Comparison of ENCODE assay signal across 8 mouse cellular contexts in the genomic region with DNA sequence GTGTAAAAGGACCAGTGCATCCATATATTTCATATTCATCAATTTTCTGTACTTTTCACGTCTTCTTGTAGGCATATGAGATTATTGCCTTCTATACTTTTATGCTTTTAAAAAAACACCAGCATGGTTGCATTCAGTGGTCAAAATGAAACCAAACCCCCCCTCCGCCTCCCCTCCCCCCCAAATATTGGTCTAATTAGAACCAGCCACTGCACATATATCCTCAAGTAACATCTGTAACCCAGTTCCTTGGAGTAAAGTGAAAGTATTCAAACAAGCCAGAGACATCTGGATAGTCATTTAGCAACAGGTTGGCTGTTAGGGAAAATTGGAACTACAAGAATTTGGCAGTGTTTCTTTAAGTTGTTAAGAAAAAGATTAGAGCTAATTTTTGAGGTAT. TPM values are rescaled to one million over a fixed set of nuclear protein-coding genes. Genes with fewer than 3 reads are reported as not detected.
A peak's percentile ranks its signal among the peaks of the same experiment; 100 is the strongest.
DNase-seq lines count a peak whose midpoint lies in the region; ATAC-seq and TF ChIP-seq lines count a peak whose summit lies in the region.

No protein-coding gene starts in this region.

- peak overlapping the region; percentile 98 for H3K27ac ChIP-seq in heart, embryonic 13.5 days (replicated peaks)
- peak overlapping the region; percentile 84 for H3K27ac ChIP-seq in MEL (ENCODE audit: control insufficient read depth, low read depth, low read length)
- peak overlapping the region; percentile 100 for H3K27ac ChIP-seq in heart, postnatal 0 days (ENCODE audit: low read depth)
- peak overlapping the region; percentile 95 for H3K27ac ChIP-seq in liver, postnatal 0 days (ENCODE audit: low read depth)

- DNase-seq in heart, postnatal 25 days (ENCODE audit: low spot score), result no peak
- DNase-seq in MEL (ENCODE audit: low read depth, low spot score), result peak; percentile 50
- no peak for DNase-seq in heart, postnatal 0 days (ENCODE audit: low spot score)
- no peak for DNase-seq in liver, postnatal 0 days
- DNase-seq in spleen, adult 18-20 months, result no peak
- DNase-seq in urinary bladder, postnatal 36 days (ENCODE audit: low spot score in 2 of 2), result no peak
- DNase-seq in kidney, postnatal 10 days, result no peak

- H3K27me3 ChIP-seq in heart, embryonic 13.5 days (replicated peaks), result peaks cover 9% of the 10 kb centered on the region
- no peaks in the 10 kb centered on the region for H3K27me3 ChIP-seq in MEL (ENCODE audit: control insufficient read depth in 1 of 2, insufficient read depth in 2 of 2, low read length in 2 of 2)
- H3K27me3 ChIP-seq in heart, postnatal 0 days (ENCODE audit: control insufficient read depth, insufficient read depth, low read length), result no peaks in the 10 kb centered on the region
- H3K27me3 ChIP-seq in liver, postnatal 0 days (ENCODE audit: insufficient read depth, low read length), result no peaks in the 10 kb centered on the region; the same call in none of the 2 replicates

- peaks cover 21% of the 10 kb centered on the region for H3K4me1 ChIP-seq in heart, embryonic 13.5 days
- H3K4me1 ChIP-seq in MEL (ENCODE audit: control insufficient read depth in 1 of 2, insufficient read depth in 2 of 2, low read length in 2 of 2), result peaks cover 0 to 9% of the 10 kb centered on the region in 2 experiments; a peak in 2 of 4 replicates
- peaks cover 13% of the 10 kb centered on the region for H3K4me1 ChIP-seq in heart, postnatal 0 days (ENCODE audit: control insufficient read depth, insufficient read depth)
- peaks cover 3% of the 10 kb centered on the region; the same call in 1 of the 2 replicates for H3K4me1 ChIP-seq in liver, postnatal 0 days (ENCODE audit: insufficient read depth)

- no peak for TF ChIP-seq CTCF in MEL (IDR thresholded peaks at IDR 0.05 in 2 of 3, conservative IDR thresholded peaks at IDR 0.05 in 1 of 3; ENCODE audit: control insufficient read depth in 1 of 3, insufficient read depth in 1 of 3, low read depth in 2 of 3, low read length in 3 of 3, poor library complexity in 1 of 3, severe bottlenecking in 1 of 3)
- TF ChIP-seq CTCF in heart, postnatal 0 days (IDR thresholded peaks at IDR 0.05; ENCODE audit: low read depth), result no peak
- TF ChIP-seq CTCF in liver, postnatal 0 days (IDR thresholded peaks at IDR 0.05; ENCODE audit: low read depth), result no peak

- peaks cover 31% of the 10 kb centered on the region for H3K79me2 ChIP-seq in MEL (ENCODE audit: control insufficient read depth, insufficient read depth, low read length, poor library complexity)

- peak overlapping the region; percentile 89 for H3K4me3 ChIP-seq in heart, embryonic 13.5 days
- peak overlapping the region; percentile 86 to 98 for H3K4me3 ChIP-seq in MEL (ENCODE audit: control insufficient read depth in 1 of 2, insufficient read depth in 1 of 2, low read depth in 2 of 2, low read length in 2 of 2)
- H3K4me3 ChIP-seq in heart, postnatal 0 days (ENCODE audit: low read depth, low read length), result peak overlapping the region; percentile 98
- peak overlapping the region; percentile 95 for H3K4me3 ChIP-seq in liver, postnatal 0 days (ENCODE audit: low read depth, low read length)

- TF ChIP-seq POLR2A in MEL (IDR thresholded peaks at IDR 0.05; ENCODE audit: control insufficient read depth in 1 of 2, insufficient read depth in 1 of 2, low read depth in 1 of 2, low read length in 2 of 2, poor library complexity in 1 of 2), result no peak

- ATAC-seq in heart, embryonic 13.5 days (ENCODE audit: extremely low read depth, insufficient number of reproducible peaks, low FRiP score, low TSS enrichment), result no peak
- no peak for ATAC-seq in heart, postnatal 0 days (ENCODE audit: insufficient read depth, low read depth)
- ATAC-seq in liver, postnatal 0 days, result no peak

- H3K36me3 ChIP-seq in heart, embryonic 13.5 days, result no peaks in the 10 kb centered on the region
- H3K36me3 ChIP-seq in MEL (ENCODE audit: control insufficient read depth in 1 of 2, insufficient read depth in 2 of 2, low read length in 2 of 2), result peaks cover 0 to 3% of the 10 kb centered on the region in 2 experiments; a peak in 2 of 4 replicates
- H3K36me3 ChIP-seq in heart, postnatal 0 days (replicated peaks; ENCODE audit: control insufficient read depth, insufficient read depth, low read length), result no peaks in the 10 kb centered on the region
- H3K36me3 ChIP-seq in liver, postnatal 0 days (replicated peaks; ENCODE audit: insufficient read depth, low read length), result no peaks in the 10 kb centered on the region

- intact Hi-C loops in heart, postnatal 25 days (cut with DNase I), result no loop called here

- no peaks in the 10 kb centered on the region for H3K9me3 ChIP-seq in heart, embryonic 13.5 days
- no peaks in the 10 kb centered on the region for H3K9me3 ChIP-seq in MEL (replicated peaks; ENCODE audit: insufficient read depth, low read length)
- H3K9me3 ChIP-seq in heart, postnatal 0 days (replicated peaks; ENCODE audit: control insufficient read depth, low read length), result no peaks in the 10 kb centered on the region
- no peaks in the 10 kb centered on the region for H3K9me3 ChIP-seq in liver, postnatal 0 days (ENCODE audit: low read length)

- TF ChIP-seq RAD21 in MEL (IDR thresholded peaks at IDR 0.05; ENCODE audit: low read depth, low read length), result no peak

- H3K9ac ChIP-seq in heart, embryonic 13.5 days, result peak overlapping the region; percentile 97
- peak overlapping the region; percentile 95 for H3K9ac ChIP-seq in MEL (ENCODE audit: control insufficient read depth, low read depth, low read length, poor library complexity, severe bottlenecking)
- H3K9ac ChIP-seq in heart, postnatal 0 days (replicated peaks; ENCODE audit: low read depth, low read length), result peak overlapping the region; percentile 97
- H3K9ac ChIP-seq in liver, postnatal 0 days (replicated peaks), result peak overlapping the region; percentile 89

- WGBS in heart, embryonic 13.5 days, result 66% methylated on average over 2 of the region's 2 CpGs
- WGBS in heart, postnatal 0 days, result 55% methylated on average over 2 of the region's 2 CpGs
- 56% methylated on average over 2 of the region's 2 CpGs for WGBS in liver, postnatal 0 days (ENCODE audit: insufficient replicate concordance)

- TF ChIP-seq EP300 in MEL (IDR thresholded peaks at IDR 0.05; ENCODE audit: low read depth in 1 of 2, low read length in 2 of 2), result no peak
- no peak for TF ChIP-seq EP300 in heart, postnatal 0 days (IDR thresholded peaks at IDR 0.05; ENCODE audit: low read depth)
- TF ChIP-seq EP300 in liver, postnatal 0 days (IDR thresholded peaks at IDR 0.05; ENCODE audit: low read depth), result no peak

- peak overlapping the region; percentile 98 for H3K4me2 ChIP-seq in heart, embryonic 13.5 days
- H3K4me2 ChIP-seq in heart, postnatal 0 days (ENCODE audit: low read depth, low read length), result peak overlapping the region; percentile 88
- peak overlapping the region; percentile 97 for H3K4me2 ChIP-seq in liver, postnatal 0 days (ENCODE audit: low read depth, low read length)

TF ChIP-seq in MEL, 35 proteins besides CTCF, POLR2A, EP300 and RAD21:
- TF ChIP-seq TBP (IDR thresholded peaks at IDR 0.05; ENCODE audit: low read depth, low read length), result peak; percentile 21; the same call in 1 of the 2 replicates
- TF ChIP-seq ETS1 (IDR thresholded peaks at IDR 0.05; ENCODE audit: low read depth, low read length), result 0 out of 2 replicates have a peak, but pooled peaks have one; percentile 16
- TF ChIP-seq CHD1 (IDR thresholded peaks at IDR 0.05; ENCODE audit: low read depth, low read length), result 0 out of 2 replicates have a peak, but pooled peaks have one; percentile 72
- no peak for TF ChIP-seq USF2 (IDR thresholded peaks at IDR 0.05; ENCODE audit: borderline replicate concordance in 1 of 2, insufficient read depth in 1 of 2, low read depth in 1 of 2, low read length in 2 of 2)
- peak; percentile 27; the same call in 1 of the 2 replicates for TF ChIP-seq MXI1 (IDR thresholded peaks at IDR 0.05; ENCODE audit: low read depth, low read length)
- TF ChIP-seq ZMIZ1 (IDR thresholded peaks at IDR 0.05; ENCODE audit: low read depth, low read length), result no peak

RNA-seq across cellular contexts. Expression of a gene that starts 0.5 kb away (rescaled TPM):
- 9.9 and 10.0 TPM in 2 replicates for polyA plus RNA-seq in heart, embryonic 13.5 days (2015; fragmentation: Nextera tagmentation; extraction: Ambion mirVana)
- 10 to 100 TPM; 15.5 to 16.2 TPM for total RNA-seq in heart, postnatal 25 days (2021)
- 18.6 and 21.0 TPM in 2 replicates for total RNA-seq in MEL (2012; rRNA removed)
- 10 to 100 TPM in 1 of 2 experiments, not detected in 1; 26.8 TPM for polyA plus RNA-seq in MEL (2012; ENCODE audit: insufficient read depth in 1 of 2, insufficient read length in 2 of 2, low read depth in 1 of 2, low replicate concordance in 2 of 2, missing spikeins in 1 of 2)
- total RNA-seq in heart, postnatal 0 days (2014; rRNA removed; ENCODE audit: low replicate concordance), result 25.5 and 52.5 TPM in 2 replicates
- polyA plus RNA-seq in heart, postnatal 0 days (2015; fragmentation: Nextera tagmentation; extraction: Ambion mirVana), result 16.6 and 17.5 TPM in 2 replicates
- 11.1 and 13.4 TPM in 2 replicates for polyA plus RNA-seq in liver, postnatal 0 days (2015; fragmentation: Nextera tagmentation; extraction: Ambion mirVana)

RNA-seq across cellular contexts. Expression of a gene that starts 8.9 kb away (rescaled TPM):
- polyA plus RNA-seq in heart, embryonic 13.5 days (2015; fragmentation: Nextera tagmentation; extraction: Ambion mirVana), result 18.3 and 20.4 TPM in 2 replicates
- total RNA-seq in heart, postnatal 25 days (2021), result 10 to 100 TPM; 38.8 to 40.3 TPM
- 37.6 and 39.2 TPM in 2 replicates for total RNA-seq in MEL (2012; rRNA removed)
- 10 to 100 TPM in 1 of 2 experiments, not detected in 1; 36.5 TPM for polyA plus RNA-seq in MEL (2012; ENCODE audit: insufficient read depth in 1 of 2, insufficient read length in 2 of 2, low read depth in 1 of 2, low replicate concordance in 2 of 2, missing spikeins in 1 of 2)
- total RNA-seq in heart, postnatal 0 days (2014; rRNA removed; ENCODE audit: low replicate concordance), result 26.7 and 27.4 TPM in 2 replicates
- polyA plus RNA-seq in heart, postnatal 0 days (2015; fragmentation: Nextera tagmentation; extraction: Ambion mirVana), result 19.4 and 20.3 TPM in 2 replicates
- 10.6 and 10.9 TPM in 2 replicates for polyA plus RNA-seq in liver, postnatal 0 days (2015; fragmentation: Nextera tagmentation; extraction: Ambion mirVana)
